Mouse (Mus musculus): Measurements from ENCODE around the gene Farsb. TPM values are rescaled to one million over a fixed set of nuclear protein-coding genes. Genes with fewer than 3 reads are reported as not detected.

Gene Farsb
- polyA plus RNA-seq, 1 experiment from 2014 or later, result 146 TPM

DNA sequence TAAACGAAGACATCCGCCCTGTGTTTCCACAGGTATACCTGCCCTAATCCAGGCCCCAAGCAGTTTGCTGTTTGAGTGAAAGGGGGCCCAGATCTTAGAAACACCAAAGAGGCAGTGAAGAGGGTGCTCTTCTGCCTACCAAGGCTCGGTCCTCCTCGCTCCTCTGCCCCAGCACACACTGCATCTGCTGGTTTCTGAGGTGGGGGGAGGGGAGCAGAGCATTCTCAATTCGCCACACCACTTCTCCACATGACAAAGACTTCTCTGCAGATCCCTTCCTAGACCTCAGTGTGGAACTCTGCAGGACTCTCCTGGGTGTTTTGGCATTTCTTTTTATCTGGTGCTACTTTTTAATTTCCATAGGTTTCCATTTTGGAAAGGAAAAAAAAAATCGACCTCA is 93.0 kb downstream of the Farsb start:
- Histone ChIP-seq H3K27me3 (ENCODE audit: control insufficient read depth, insufficient read depth, low read length) (no peaks in the 10 kb centered on the region), H3K4me2 (replicated peaks; ENCODE audit: low read depth, low read length) (no peak overlapping the region), H3K9ac (ENCODE audit: low read depth, low read length) (no peak overlapping the region), H3K9me3 (ENCODE audit: control insufficient read depth, low read length) (no peaks in the 10 kb centered on the region), H3K36me3 (ENCODE audit: control insufficient read depth, insufficient read depth, low read length) (no peaks in the 10 kb centered on the region), H3K4me1 (replicated peaks; ENCODE audit: control insufficient read depth, insufficient read depth, low read length) (no peaks in the 10 kb centered on the region), H3K4me3 (ENCODE audit: low read depth, low read length) (no peak overlapping the region), H3K27ac (ENCODE audit: low read depth, low read length) (no peak overlapping the region)
- WGBS, result 34% methylated on average over 6 of the region's 6 CpGs
- DNase-seq (ENCODE audit: low spot score), result peak; percentile 55
- ATAC-seq (ENCODE audit: low FRiP score), result peak; percentile 67

- Histone ChIP-seq H3K27ac (ENCODE audit: low read depth, low read length) (no peak overlapping the region), H3K27me3 (ENCODE audit: control insufficient read depth, insufficient read depth, low read length) (no peaks in the 10 kb centered on the region), H3K4me3 (ENCODE audit: low read depth, low read length) (no peak overlapping the region), H3K4me2 (replicated peaks; ENCODE audit: low read depth, low read length) (no peak overlapping the region), H3K4me1 (replicated peaks; ENCODE audit: control insufficient read depth, insufficient read depth, low read length) (no peaks in the 10 kb centered on the region), H3K9me3 (ENCODE audit: control insufficient read depth, low read length) (no peaks in the 10 kb centered on the region), H3K9ac (ENCODE audit: low read depth, low read length) (no peak overlapping the region), H3K36me3 (ENCODE audit: control insufficient read depth, insufficient read depth, low read length) (no peaks in the 10 kb centered on the region)
- ATAC-seq (ENCODE audit: low FRiP score), result no peak; the same call in 1 of the 2 replicates
- 59% methylated on average over 8 of the region's 8 CpGs for WGBS
- no peak for DNase-seq (ENCODE audit: low spot score)
Measured at GRCm38 (mm10) chr1:78395191-78395735, 93.4 kb downstream of the Farsb start.

GRCm38 (mm10) chr1:78388848-78389247 is 99.8 kb downstream of the Farsb start:
- no peak overlapping the region for H3K4me2 ChIP-seq (replicated peaks; ENCODE audit: low read depth, low read length)
- no peaks in the 10 kb centered on the region for H3K4me1 ChIP-seq (replicated peaks; ENCODE audit: control insufficient read depth, insufficient read depth, low read length)
- no peak for DNase-seq (ENCODE audit: low spot score)
- H3K27me3 ChIP-seq (ENCODE audit: control insufficient read depth, insufficient read depth, low read length), result no peaks in the 10 kb centered on the region
- H3K9ac ChIP-seq (ENCODE audit: low read depth, low read length), result no peak overlapping the region
- no peak for ATAC-seq (ENCODE audit: low FRiP score)
- H3K36me3 ChIP-seq (ENCODE audit: control insufficient read depth, insufficient read depth, low read length), result no peaks in the 10 kb centered on the region
- no peaks in the 10 kb centered on the region for H3K9me3 ChIP-seq (ENCODE audit: control insufficient read depth, low read length)
- no peak overlapping the region for H3K27ac ChIP-seq (ENCODE audit: low read depth, low read length)
- no peak overlapping the region for H3K4me3 ChIP-seq (ENCODE audit: low read depth, low read length)
- WGBS, result 10% methylated on average over 3 of the region's 3 CpGs

DNA sequence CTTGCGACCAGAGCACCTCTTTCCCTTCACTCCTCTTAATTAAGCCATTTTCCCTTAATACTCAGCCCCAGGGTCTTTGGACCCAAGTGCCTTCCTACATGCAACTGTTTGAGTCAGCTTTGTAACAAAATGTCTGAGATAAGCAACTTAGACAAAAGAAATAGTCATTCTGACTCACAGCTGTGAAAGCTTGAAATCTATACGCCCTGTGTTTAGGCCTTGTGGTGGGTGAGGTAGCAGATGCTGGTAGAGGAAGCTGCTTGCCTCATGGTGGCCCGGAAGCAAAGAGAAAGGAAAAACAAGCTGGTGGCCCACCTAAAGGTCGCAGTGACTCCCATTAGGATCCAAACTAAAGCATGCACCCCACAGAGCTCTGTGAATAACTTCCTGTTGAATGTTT is 100.8 kb downstream of the Farsb start:
- no peaks in the 10 kb centered on the region for H3K4me1 ChIP-seq (replicated peaks; ENCODE audit: control insufficient read depth, insufficient read depth, low read length)
- ATAC-seq (ENCODE audit: low FRiP score) (no peak), DNase-seq (ENCODE audit: low spot score) (no peak)
- H3K36me3 ChIP-seq (ENCODE audit: control insufficient read depth, insufficient read depth, low read length), result no peaks in the 10 kb centered on the region
- no peaks in the 10 kb centered on the region for H3K27me3 ChIP-seq (ENCODE audit: control insufficient read depth, insufficient read depth, low read length)
- H3K9ac ChIP-seq (ENCODE audit: low read depth, low read length), result no peak overlapping the region
- H3K9me3 ChIP-seq (ENCODE audit: control insufficient read depth, low read length), result no peaks in the 10 kb centered on the region
- no peak overlapping the region for H3K4me3 ChIP-seq (ENCODE audit: low read depth, low read length)
- H3K27ac ChIP-seq (ENCODE audit: low read depth, low read length), result no peak overlapping the region
- no peak overlapping the region for H3K4me2 ChIP-seq (replicated peaks; ENCODE audit: low read depth, low read length)
- 51% methylated on average over 4 of the region's 4 CpGs for WGBS

DNA sequence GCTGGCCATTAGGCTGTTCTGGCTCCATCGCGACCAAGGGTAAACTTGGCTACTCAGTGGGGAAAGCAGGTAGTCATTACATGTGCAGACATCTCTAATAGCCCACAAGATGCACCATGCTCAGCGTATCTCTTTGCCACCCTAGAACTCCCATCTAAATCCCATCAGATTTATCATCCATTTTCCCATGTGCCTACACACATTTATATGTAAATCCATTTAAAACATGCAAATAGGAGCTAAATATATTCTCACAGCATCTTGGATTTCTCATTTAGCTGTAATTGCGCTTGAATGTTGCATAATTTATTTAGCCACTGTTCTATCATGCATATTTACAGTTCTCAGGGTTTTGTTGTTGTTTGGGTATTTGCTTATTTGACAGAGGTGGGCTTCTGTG is 107.7 kb downstream of the Farsb start:
- Histone ChIP-seq H3K9me3 (ENCODE audit: control insufficient read depth, low read length) (no peaks in the 10 kb centered on the region), H3K27me3 (ENCODE audit: control insufficient read depth, insufficient read depth, low read length) (no peaks in the 10 kb centered on the region), H3K27ac (ENCODE audit: low read depth, low read length) (no peak overlapping the region), H3K4me3 (ENCODE audit: low read depth, low read length) (no peak overlapping the region), H3K4me1 (replicated peaks; ENCODE audit: control insufficient read depth, insufficient read depth, low read length) (no peaks in the 10 kb centered on the region), H3K36me3 (ENCODE audit: control insufficient read depth, insufficient read depth, low read length) (no peaks in the 10 kb centered on the region), H3K9ac (ENCODE audit: low read depth, low read length) (no peak overlapping the region), H3K4me2 (replicated peaks; ENCODE audit: low read depth, low read length) (no peak overlapping the region)
- ATAC-seq (ENCODE audit: low FRiP score), result no peak
- DNase-seq (ENCODE audit: low spot score), result no peak
- WGBS, result 93% methylated on average over 4 of the region's 4 CpGs

- Histone ChIP-seq H3K9ac (ENCODE audit: low read depth, low read length) (no peak overlapping the region), H3K36me3 (ENCODE audit: control insufficient read depth, insufficient read depth, low read length) (no peaks in the 10 kb centered on the region), H3K4me3 (ENCODE audit: low read depth, low read length) (no peak overlapping the region), H3K27ac (ENCODE audit: low read depth, low read length) (no peak overlapping the region), H3K4me2 (replicated peaks; ENCODE audit: low read depth, low read length) (no peak overlapping the region), H3K4me1 (replicated peaks; ENCODE audit: control insufficient read depth, insufficient read depth, low read length) (no peaks in the 10 kb centered on the region), H3K27me3 (ENCODE audit: control insufficient read depth, insufficient read depth, low read length) (no peaks in the 10 kb centered on the region), H3K9me3 (ENCODE audit: control insufficient read depth, low read length) (no peaks in the 10 kb centered on the region)
- WGBS, result 95% methylated on average over 3 of the region's 3 CpGs
- ATAC-seq (ENCODE audit: low FRiP score) (no peak), DNase-seq (ENCODE audit: low spot score) (no peak)
Measured at GRCm38 (mm10) chr1:78375058-78375457, 113.6 kb downstream of the Farsb start.

- Histone ChIP-seq H3K27ac (ENCODE audit: low read depth, low read length) (no peak overlapping the region), H3K4me2 (replicated peaks; ENCODE audit: low read depth, low read length) (no peak overlapping the region), H3K4me3 (ENCODE audit: low read depth, low read length) (no peak overlapping the region), H3K9me3 (ENCODE audit: control insufficient read depth, low read length) (no peaks in the 10 kb centered on the region), H3K27me3 (ENCODE audit: control insufficient read depth, insufficient read depth, low read length) (no peaks in the 10 kb centered on the region), H3K9ac (ENCODE audit: low read depth, low read length) (no peak overlapping the region), H3K4me1 (replicated peaks; ENCODE audit: control insufficient read depth, insufficient read depth, low read length) (no peaks in the 10 kb centered on the region), H3K36me3 (ENCODE audit: control insufficient read depth, insufficient read depth, low read length) (no peaks in the 10 kb centered on the region)
- WGBS, result 91% methylated on average over 5 of the region's 5 CpGs
- ATAC-seq (ENCODE audit: low FRiP score) (no peak), DNase-seq (ENCODE audit: low spot score) (no peak)
Measured at GRCm38 (mm10) chr1:78373836-78374235, 114.9 kb downstream of the Farsb start.

- Histone ChIP-seq H3K4me1 (replicated peaks; ENCODE audit: control insufficient read depth, insufficient read depth, low read length) (no peaks in the 10 kb centered on the region), H3K27ac (ENCODE audit: low read depth, low read length) (no peak overlapping the region), H3K4me2 (replicated peaks; ENCODE audit: low read depth, low read length) (no peak overlapping the region), H3K36me3 (ENCODE audit: control insufficient read depth, insufficient read depth, low read length) (no peaks in the 10 kb centered on the region), H3K27me3 (ENCODE audit: control insufficient read depth, insufficient read depth, low read length) (no peaks in the 10 kb centered on the region), H3K4me3 (ENCODE audit: low read depth, low read length) (no peak overlapping the region), H3K9ac (ENCODE audit: low read depth, low read length) (no peak overlapping the region), H3K9me3 (ENCODE audit: control insufficient read depth, low read length) (no peaks in the 10 kb centered on the region)
- 95% methylated on average over 9 of the region's 9 CpGs for WGBS
- ATAC-seq (ENCODE audit: low FRiP score) (no peak), DNase-seq (ENCODE audit: low spot score) (no peak)
Measured at GRCm38 (mm10) chr1:78372316-78372715, 116.4 kb downstream of the Farsb start.

DNA sequence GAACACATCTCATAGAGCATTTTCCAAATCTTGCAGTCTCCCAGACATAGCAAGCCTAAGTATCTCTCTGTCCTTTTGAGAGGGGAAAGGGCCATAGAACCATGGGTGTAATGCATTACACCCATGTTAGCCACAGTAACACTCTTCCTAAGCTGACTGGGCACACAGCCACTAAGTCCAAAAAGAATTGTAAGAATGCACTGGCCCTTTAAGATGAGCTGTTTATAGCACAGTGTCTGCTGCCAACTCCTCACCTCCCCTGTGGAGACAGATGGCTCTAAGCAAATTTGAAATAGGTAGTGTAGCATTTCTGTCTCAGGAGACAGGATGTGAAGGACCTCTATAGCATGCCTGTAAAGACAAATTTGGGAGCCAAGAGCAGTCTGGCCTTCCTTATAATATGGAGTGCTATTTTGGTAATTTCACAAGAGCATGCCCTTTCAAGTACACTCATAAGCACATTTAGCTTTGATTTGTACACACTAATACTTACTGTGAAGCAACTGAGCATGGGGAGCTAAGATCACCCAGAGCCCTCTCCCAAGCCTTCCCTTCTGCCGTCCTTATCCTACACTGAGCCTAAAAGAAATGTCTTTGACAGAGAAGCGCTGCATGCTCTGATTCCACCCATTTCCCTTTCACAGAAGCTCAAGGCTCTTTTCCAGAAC is 117.0 kb downstream of the Farsb start:
- no peak overlapping the region for H3K4me2 ChIP-seq (replicated peaks; ENCODE audit: low read depth, low read length)
- ATAC-seq (ENCODE audit: low FRiP score), result no peak
- 79% methylated on average over 2 of the region's 2 CpGs for WGBS
- H3K9me3 ChIP-seq (ENCODE audit: control insufficient read depth, low read length), result no peaks in the 10 kb centered on the region
- no peaks in the 10 kb centered on the region for H3K4me1 ChIP-seq (replicated peaks; ENCODE audit: control insufficient read depth, insufficient read depth, low read length)
- H3K27me3 ChIP-seq (ENCODE audit: control insufficient read depth, insufficient read depth, low read length), result no peaks in the 10 kb centered on the region
- H3K36me3 ChIP-seq (ENCODE audit: control insufficient read depth, insufficient read depth, low read length), result no peaks in the 10 kb centered on the region
- H3K4me3 ChIP-seq (ENCODE audit: low read depth, low read length), result no peak overlapping the region
- DNase-seq (ENCODE audit: low spot score), result no peak
- H3K27ac ChIP-seq (ENCODE audit: low read depth, low read length), result no peak overlapping the region
- H3K9ac ChIP-seq (ENCODE audit: low read depth, low read length), result no peak overlapping the region

Data from hindbrain, embryonic 11.5 days (tissue).